Mouse (Mus musculus): ENCODE measurements around the gene Lgmn.

Lgmn gene

GRCm38 (mm10) chr12:102430228-102430627 lies 9.4 kb downstream of the Lgmn start:
- no peak for DNase-seq

GRCm38 (mm10) chr12:102429656-102430055 lies 10.0 kb downstream of the Lgmn start:
- DNase-seq: no peak

GRCm38 (mm10) chr12:102426285-102426684 lies 13.3 kb downstream of the Lgmn start:
- no peak for DNase-seq

- DNase-seq: no peak
Measured at GRCm38 (mm10) chr12:102425048-102425578, 14.5 kb downstream of the Lgmn start.

GRCm38 (mm10) chr12:102424456-102424855 lies 15.2 kb downstream of the Lgmn start:
- DNase-seq: no peak

GRCm38 (mm10) chr12:102423625-102424024 lies 16.0 kb downstream of the Lgmn start:
- no peak for DNase-seq

GRCm38 (mm10) chr12:102422623-102423320 lies 16.8 kb downstream of the Lgmn start:
- DNase-seq: no peak

- peak; percentile 78 for DNase-seq
Measured at GRCm38 (mm10) chr12:102422065-102422464, 17.5 kb downstream of the Lgmn start.

GRCm38 (mm10) chr12:102420168-102420890 lies 19.3 kb downstream of the Lgmn start:
- peak; percentile 71 for DNase-seq

GRCm38 (mm10) chr12:102419544-102419943 lies 20.1 kb downstream of the Lgmn start:
- DNase-seq: no peak

- peak; percentile 59 for DNase-seq
Measured at GRCm38 (mm10) chr12:102417701-102418100, 21.9 kb downstream of the Lgmn start.

- no peak for DNase-seq
Measured at GRCm38 (mm10) chr12:102416955-102417510, 22.6 kb downstream of the Lgmn start.

GRCm38 (mm10) chr12:102416391-102416837 lies 23.2 kb downstream of the Lgmn start:
- DNase-seq: no peak

GRCm38 (mm10) chr12:102414686-102415085 lies 24.9 kb downstream of the Lgmn start:
- no peak for DNase-seq

GRCm38 (mm10) chr12:102413171-102413570 lies 26.4 kb downstream of the Lgmn start:
- no peak for DNase-seq

- no peak for DNase-seq
Measured at GRCm38 (mm10) chr12:102398588-102398987, 41.0 kb downstream of the Lgmn start.

- no peak for DNase-seq
Measured at GRCm38 (mm10) chr12:102395998-102396991, 43.3 kb downstream of the Lgmn start.

- DNase-seq: no peak
Measured at GRCm38 (mm10) chr12:102395537-102395936, 44.1 kb downstream of the Lgmn start.

GRCm38 (mm10) chr12:102394496-102394895 lies 45.1 kb downstream of the Lgmn start:
- peak; percentile 93 for DNase-seq

GRCm38 (mm10) chr12:102391982-102392381 lies 47.6 kb downstream of the Lgmn start:
- no peak for DNase-seq

GRCm38 (mm10) chr12:102391109-102391508 lies 48.5 kb downstream of the Lgmn start:
- no peak for DNase-seq

GRCm38 (mm10) chr12:102390042-102390441 lies 49.6 kb downstream of the Lgmn start:
- no peak for DNase-seq

All from kidney, adult 11 months (tissue).